Mouse (Mus musculus) A20 (cell line): ENCODE results near the gene Nr2f2.

Experiments
- DNase-seq: peaks from one replicate; pipeline ENCODE4 v3.0.0-alpha.2; 2011; ENCODE audit warnings: low read depth, low spot score

Nr2f2 gene

DNA sequence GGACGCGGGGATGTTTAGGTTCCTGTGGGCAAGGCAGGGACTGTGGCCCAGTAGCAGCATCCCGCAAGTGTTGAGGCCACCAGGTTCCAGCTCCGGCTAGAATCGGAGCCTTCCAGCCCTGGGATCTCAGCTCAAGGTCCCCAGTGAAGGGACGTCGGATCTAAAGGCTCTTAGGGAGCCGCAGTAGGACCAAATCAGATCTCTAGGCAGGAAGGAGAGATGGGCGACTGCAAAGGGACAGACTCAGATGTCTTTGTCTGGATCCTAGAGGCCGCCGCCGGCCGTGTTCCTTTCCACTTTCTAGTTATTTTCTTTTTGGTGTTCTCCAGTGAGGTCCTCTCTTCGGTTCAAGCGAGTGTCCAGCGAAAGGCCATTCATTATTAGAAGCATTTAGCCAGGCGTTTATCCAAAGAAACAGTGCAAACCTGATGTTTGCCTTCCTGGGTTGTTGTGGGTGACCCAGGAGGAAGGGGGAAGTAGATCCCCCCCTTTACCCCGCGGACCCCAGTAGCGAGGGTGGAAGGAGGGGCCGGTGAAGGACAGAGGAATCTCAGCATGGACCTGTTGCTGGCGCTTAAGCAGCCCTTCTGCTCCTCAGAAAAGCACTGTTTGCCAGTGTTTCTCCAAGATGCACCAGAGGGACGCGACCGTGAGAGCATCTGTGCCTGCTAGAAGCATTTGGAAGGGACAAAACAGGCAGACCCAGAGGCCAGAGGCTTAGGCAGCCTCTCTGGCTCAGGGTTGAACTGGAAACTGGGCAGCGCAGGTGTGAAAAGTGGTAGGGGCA lies 34.3 kb downstream of the Nr2f2 start:
- no peak for DNase-seq

DNA sequence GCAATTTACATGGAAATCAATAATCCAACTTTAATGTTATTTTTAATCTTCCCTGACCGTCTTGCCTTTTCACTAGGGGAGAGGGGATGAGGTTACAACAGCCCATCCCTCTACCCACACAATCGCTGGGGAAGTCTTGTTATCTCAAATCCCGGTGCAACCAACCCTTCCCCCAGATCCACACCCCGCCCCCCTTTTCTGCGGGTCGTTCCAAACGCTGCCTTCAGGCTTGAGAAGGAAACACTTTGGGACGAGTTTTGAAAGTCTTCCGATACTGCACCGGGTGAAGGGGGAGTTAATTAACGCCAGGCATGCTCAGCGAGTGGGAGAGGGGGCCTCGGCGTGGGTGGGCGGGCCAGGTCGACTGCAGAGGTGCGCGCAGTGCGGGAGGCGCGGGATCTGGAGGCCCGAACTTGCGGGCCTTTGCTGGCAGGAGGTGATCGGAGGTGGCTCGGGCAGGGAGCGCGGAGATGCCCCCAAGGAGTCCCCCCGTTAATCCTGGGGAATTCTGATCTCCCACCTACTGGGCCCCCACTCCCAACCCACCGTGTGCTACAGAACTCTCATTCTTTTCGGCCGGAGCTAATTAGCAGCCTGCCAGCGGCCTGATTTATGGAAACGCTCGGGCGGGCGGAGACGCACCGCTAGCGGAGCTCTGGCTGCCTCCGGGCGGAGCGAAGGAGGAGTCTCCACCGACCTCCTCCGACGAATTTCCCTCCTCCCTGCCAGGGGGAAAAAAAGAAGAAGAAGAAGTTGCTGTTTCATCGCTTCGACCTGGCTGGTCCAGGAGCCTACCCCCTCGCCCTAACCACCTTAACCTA lies 35.1 kb downstream of the Nr2f2 start:
- no peak for DNase-seq

DNA sequence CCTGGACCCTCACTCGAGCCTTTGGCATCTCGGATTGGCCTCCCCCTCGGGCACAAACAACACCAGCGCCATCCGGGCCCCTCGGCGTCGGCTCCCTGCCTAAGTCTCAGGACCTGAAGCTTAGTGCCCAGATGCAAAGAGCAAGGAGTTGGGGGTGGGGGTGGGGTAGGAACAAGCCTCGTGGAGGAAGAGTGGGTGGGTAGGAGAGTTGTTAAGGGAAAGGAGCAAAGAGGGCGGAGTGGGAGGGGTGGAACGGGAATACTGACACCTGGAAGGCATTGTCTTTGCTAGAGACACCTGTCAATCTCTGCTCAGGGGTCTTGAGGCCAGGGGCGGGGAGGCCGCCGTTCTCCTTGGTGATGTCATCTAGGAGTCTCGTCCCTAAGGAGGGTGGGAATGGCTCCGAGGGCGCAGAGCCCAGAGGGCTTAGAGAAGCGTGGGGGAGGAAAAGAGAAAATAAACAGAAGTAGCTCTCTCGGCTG lies 35.7 kb downstream of the Nr2f2 start:
- DNase-seq, result no peak

DNA sequence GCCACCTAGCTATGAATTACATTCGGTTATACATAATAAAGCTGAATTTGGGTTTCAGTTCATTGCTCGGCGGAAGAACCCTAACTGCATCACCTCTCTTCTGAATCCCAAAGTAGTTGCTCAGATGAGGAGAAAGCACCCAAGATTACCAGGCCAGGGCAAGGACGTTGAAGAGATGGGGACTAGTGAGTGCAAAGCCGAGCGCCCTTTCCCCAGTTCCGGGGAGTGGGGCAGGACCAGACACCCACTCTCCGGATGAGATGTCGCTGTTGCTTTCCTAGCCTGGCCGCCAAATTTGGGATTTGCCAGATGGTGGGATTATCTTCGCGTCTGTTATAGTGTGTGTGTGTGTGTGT lies 36.4 kb downstream of the Nr2f2 start:
- DNase-seq, result no peak

DNA sequence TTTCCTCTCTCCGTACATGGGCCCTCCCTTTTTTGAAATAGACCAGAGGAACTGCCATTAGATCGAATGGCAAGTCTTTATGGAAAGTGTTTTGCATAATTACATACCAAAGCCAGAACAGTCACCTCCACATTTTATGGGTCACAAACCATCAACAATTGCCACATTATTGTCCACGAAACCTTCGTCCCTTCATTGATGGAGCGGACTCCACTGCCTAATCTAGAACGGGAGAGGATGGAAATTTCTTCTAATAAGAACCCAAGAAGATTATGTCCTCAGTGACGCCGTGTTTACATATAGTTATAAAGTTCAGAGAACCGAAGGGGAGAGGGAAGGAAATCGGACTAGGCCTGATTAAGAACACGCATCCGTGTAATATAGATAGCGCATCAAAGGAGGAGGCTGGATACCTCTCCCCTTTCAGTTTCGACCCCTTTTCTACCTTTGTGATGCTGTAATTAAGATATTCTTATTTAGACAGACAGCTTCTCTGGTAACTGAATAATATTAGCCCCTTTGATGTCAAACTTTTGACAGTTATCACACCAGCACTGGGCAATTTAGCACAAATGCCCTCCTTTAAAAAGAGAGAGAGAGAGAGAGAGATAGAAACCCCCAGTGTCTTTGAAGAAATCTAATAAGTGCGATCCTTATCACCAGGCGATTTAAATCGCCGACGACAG lies 36.9 kb downstream of the Nr2f2 start:
- DNase-seq, result no peak

DNA sequence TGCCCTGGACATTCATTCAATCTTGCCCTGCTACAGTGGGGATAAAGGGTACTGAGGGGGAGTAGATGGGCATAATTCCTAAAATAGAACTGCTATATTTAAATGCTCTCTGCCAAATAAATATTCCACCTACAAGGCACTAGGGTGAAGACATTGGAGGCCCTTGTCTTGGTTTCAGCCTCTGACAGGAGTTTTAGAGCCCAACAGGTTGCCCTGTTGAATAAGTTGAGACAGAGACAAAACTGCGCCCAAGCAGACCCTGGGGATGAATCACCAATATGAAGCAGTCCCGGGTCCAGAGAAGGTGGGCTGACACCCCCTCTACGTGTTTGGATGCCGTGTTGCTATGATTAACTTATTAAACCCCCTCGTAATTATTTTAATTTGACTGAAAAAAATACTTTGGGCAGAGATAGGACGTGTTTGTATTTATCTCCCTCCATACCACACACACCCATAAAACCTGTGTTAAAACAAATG lies 37.5 kb downstream of the Nr2f2 start:
- DNase-seq, result no peak

DNA sequence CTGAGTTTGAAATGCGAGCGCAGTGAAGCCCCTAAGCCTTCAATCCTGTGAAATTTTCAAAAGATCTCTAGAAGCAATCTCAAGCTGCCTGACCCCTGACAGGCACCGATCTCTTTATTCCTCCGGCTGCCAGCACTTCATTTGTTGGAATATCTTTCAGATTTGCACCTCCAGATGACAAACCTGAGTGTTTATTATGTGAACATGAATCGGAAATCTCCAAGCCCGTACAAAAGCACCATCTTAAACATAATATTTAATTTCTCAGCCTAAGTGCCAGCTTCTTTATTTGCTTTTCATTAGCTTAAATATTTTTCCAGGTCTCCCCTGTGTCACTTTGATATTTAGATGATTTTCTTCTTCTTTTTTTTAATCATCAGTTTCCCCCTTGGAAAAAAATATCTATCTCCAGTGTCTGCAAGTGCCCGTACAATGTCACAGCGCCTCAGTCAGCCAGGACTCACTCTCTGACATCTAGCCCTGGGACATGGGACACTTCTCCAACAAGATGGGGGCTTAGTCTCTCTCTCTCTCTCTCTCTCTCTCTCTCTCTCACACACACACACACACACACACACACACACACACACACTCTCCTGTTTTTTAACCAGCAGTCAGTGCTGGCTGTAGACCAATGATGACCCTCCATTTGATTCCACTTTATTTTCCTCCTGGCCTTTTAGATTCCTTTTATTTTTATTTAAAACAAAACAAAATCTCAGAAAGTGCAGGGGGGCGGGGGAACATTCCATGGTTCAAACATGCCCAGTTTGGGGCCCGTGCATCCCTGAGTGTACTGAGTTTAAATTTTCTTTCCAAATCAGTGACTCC lies 38.1 kb downstream of the Nr2f2 start:
- no peak for DNase-seq

DNA sequence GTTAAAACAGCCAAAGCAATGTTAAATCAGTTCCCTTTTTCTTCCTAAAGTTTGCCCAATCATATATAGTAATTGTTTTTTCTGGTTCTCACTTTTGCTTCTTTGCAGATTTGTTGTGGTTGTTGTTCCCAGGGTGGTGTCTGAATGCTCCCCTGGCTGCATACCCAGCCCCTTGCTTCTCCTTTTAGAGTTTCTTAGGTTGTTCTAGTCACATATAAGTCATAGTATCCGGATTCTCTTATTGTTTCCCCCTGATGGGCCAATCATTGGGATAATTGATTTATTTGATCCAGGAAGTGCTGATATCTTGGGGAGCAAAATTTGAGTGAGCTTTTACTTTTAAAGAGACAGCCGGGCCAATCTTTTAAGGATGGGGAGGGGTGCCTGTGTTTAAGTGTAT lies 39.3 kb downstream of the Nr2f2 start:
- no peak for DNase-seq

DNA sequence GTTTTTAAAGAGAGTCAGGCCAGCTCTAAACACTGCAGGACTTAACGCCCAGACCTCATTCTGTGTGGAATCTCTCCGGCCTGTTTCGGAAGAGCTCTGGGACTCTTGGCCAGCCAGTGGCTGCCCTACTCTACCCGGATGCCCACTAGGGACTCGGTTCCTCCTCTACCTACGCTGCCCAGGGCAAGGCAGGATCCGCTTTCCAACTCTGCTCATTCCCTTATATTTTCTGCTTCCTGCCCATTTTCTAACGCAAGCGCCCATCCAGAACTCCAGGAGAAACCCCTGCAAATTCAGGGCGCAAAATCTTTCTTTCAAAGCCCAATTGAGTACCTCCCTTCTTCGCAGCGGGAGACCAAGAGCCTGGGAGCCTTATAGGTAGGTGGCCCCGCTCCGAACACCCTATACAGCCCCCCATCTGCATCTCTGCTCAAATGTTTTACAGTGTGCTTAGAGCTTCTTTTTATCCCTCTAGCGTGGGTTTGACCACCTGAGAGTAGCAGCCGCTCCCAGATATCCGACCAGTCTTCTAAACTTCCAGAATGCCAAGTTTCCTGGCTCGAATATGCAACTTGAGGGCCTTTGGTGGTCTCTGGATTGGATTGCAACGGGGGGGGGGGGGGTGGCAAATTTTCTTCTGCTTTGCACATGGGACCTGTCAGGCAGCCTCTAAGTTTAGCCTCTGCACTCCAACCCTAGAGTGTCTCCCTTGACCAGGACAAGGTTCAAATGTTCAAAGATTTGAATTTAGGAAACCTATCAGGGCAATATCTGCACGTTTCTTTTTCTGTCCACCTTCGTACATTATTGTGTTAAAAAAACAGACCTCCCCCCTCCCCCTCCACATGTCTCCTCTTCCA lies 40.1 kb downstream of the Nr2f2 start:
- DNase-seq, result no peak

DNA sequence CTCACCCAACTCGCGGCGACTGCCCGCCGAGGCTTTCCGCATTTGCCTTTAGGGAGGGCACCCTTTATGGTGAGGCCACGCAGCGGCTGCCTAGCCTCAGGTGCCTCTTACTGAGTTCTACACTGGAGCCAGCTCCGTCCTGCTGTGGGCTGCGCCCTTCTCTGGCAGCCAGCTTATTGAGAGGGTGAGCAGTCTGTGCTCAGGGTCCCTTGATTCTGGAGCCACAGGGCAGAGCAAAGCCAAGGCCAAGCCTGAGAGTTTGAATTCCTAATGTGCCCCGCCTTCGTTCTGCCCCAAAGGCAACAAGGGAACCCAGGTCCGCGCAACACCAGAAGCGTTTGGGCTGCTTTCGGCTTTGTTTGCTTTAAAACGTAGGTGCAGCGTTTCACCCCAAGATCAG lies 41.2 kb downstream of the Nr2f2 start:
- no peak for DNase-seq

DNA sequence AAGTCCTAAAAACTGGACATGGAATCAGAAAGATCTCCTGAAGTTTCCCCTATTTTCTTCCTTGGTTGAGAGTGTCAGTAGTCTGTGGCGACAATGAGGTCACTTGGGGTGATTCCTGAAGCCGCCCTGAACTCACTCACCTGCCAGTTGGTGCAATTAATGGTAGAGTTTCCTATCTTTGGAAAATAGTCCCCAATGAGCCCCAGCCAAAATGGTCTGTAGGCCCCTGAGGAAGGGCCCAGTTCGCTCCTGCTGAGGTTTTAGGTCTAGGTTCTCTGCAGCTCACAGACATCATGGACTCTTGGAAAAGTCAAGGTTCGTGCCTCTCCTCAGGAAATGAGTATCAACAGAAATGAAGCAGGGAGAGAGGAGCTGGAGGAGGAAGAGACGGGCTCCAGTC lies 42.0 kb downstream of the Nr2f2 start:
- DNase-seq, result no peak

DNA sequence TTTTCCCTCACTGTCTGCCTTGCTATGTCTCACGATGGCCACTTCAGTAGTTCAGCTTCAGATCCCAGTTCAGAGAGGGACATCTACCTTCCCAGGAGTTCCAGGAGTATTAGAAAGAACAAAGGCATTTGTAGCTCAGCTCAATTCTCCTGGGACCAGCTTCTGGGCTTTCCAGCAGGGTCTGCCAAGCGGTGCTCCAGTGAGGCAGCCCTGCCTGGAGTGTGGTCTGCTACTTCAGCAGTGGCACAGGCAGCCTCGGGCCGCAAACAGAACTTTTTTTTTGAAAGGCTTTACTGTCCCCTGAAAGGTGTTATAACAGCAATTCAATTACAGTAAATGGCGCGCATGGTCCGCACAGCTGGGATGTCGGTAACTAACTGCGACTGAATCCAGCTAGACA lies 42.5 kb downstream of the Nr2f2 start:
- no peak for DNase-seq

DNA sequence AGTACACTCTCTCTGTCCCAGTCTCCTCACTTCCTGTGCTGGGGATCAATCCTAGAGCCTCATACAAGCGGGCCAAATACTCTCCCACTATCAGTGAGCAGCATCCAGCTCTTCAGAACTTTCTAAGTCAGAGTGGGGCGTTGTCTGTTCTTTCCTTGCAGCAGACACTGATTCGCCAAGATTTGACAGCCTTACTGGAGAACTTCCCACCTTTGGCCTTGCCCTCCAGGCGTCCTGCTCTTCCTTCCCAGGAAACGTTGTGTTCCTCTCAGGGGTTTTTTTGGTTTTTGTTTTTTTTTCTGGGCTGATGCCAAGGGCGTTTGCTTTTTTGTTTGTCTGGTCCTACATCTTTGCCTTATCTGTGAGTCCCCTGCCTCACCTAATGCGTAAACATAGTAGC lies 60.8 kb downstream of the Nr2f2 start:
- no peak for DNase-seq

DNA sequence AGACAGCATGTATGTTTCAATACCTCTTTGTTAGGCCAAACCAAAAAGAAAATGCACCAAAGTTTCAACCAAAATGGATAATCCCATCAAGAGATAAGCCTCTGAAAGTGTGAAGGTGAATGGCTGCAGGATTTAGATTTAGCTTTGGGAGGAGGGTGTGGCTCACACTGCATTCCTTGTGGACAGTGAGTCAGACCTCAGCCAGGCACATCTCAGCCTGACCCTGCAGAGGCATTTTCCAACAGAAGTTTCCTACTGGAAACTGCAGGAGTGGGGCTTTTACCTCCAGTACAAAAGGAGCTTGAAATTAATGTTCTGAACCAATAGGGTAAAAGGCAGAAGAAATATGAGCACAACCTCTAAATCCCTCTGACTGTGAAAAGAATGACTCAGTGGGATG lies 62.1 kb downstream of the Nr2f2 start:
- DNase-seq, result no peak
